Mouse (Mus musculus) spleen, postnatal 10 days (tissue): ENCODE results near the gene Inf2.

Source experiments
- DNase-seq, 2 experiments: peaks; one replicate each; pipeline ENCODE4 v3.0.0; 2021 to 2022; ENCODE audit warnings: low spot score in 2 of 2

Inf2 gene

GRCm38 (mm10) chr12:112588426-112589256, at the start of gene Inf2:
Gene Inf2 (plus strand): TSS chr12:112588784.
- peak; percentile 47 to 68 for DNase-seq

- no peak for DNase-seq
These were observed 49.1 kb upstream of the Inf2 start for GRCm38 (mm10) chr12:112539466-112539965.

GRCm38 (mm10) chr12:112540321-112540720, 48.3 kb upstream of the Inf2 start:
- DNase-seq = no peak

- DNase-seq = no peak
These were observed 47.0 kb upstream of the Inf2 start for GRCm38 (mm10) chr12:112541483-112542091.

GRCm38 (mm10) chr12:112542257-112542919, 46.2 kb upstream of the Inf2 start:
- no peak for DNase-seq

- DNase-seq = peak; percentile 69 to 87
These were observed 45.7 kb upstream of the Inf2 start for GRCm38 (mm10) chr12:112542920-112543300.

GRCm38 (mm10) chr12:112543941-112544340, 44.6 kb upstream of the Inf2 start:
- no peak for DNase-seq

GRCm38 (mm10) chr12:112544946-112545701, 43.5 kb upstream of the Inf2 start:
- no peak for DNase-seq

- no peak for DNase-seq
These were observed 42.5 kb upstream of the Inf2 start for GRCm38 (mm10) chr12:112546110-112546509.

GRCm38 (mm10) chr12:112549287-112549686, 39.3 kb upstream of the Inf2 start:
- DNase-seq = no peak

- DNase-seq = peak; percentile 79 to 82
These were observed 36.7 kb upstream of the Inf2 start for GRCm38 (mm10) chr12:112551861-112552375.

GRCm38 (mm10) chr12:112552520-112552919, 36.1 kb upstream of the Inf2 start:
- no peak for DNase-seq

GRCm38 (mm10) chr12:112554900-112555299, 33.7 kb upstream of the Inf2 start:
- DNase-seq = no peak

GRCm38 (mm10) chr12:112556531-112557060, 32.0 kb upstream of the Inf2 start:
- DNase-seq = no peak

GRCm38 (mm10) chr12:112557219-112557618, 31.4 kb upstream of the Inf2 start:
- DNase-seq = no peak

- DNase-seq = no peak
These were observed 29.4 kb upstream of the Inf2 start for GRCm38 (mm10) chr12:112559231-112559630.

- DNase-seq = no peak
These were observed 28.9 kb upstream of the Inf2 start for GRCm38 (mm10) chr12:112559671-112560070.

- peak in 1 of 2 experiments; percentile 56 for DNase-seq
These were observed 28.3 kb upstream of the Inf2 start for GRCm38 (mm10) chr12:112560176-112560797.

- no peak for DNase-seq
These were observed 27.4 kb upstream of the Inf2 start for GRCm38 (mm10) chr12:112561163-112561562.

- DNase-seq = no peak
These were observed 26.1 kb upstream of the Inf2 start for GRCm38 (mm10) chr12:112562462-112562861.

- no peak for DNase-seq
These were observed 25.6 kb upstream of the Inf2 start for GRCm38 (mm10) chr12:112563011-112563410.
